10 mouse cellular contexts compared by ENCODE assay signal in the genomic region with DNA sequence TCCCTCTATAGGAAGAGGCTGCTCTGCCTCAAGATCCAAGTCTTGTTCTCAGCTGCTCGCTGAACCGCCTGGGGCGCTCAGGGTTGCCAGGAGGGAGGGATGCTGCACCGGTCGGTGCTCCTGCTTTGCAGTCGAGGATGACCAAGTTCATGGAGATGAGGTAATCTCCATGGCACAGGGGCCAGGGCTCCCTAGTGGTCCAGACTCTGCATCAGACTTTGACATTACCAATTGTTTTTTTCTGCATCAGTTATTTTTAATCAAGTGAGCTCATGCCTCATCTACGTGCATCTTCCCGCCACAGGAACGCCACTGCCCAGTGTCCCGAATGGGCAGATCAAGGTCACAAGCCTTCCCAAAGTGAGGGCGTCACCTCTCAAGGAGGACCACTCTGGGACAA.
DNase-seq lines count a peak whose midpoint lies in the region; ATAC-seq and TF ChIP-seq lines count a peak whose summit lies in the region.
"Had no signal": no experiment of that assay in that cellular context is flagged by ENCODE, and none has a peak within 500 bp of the region (broad histone marks: within the 10 kb centered on the region; RNA-seq: fewer than 3 reads in every experiment).

No protein-coding gene starts in this region.

- no peak for TF ChIP-seq CTCF in Patski (IDR thresholded peaks at IDR 0.05)

- H3K36me3 ChIP-seq in heart, embryonic 13.5 days: no peaks in the 10 kb centered on the region
- no peaks in the 10 kb centered on the region for H3K36me3 ChIP-seq in limb, embryonic 15.5 days

- ATAC-seq in Patski: peak; percentile 61
- no peak for ATAC-seq in heart, embryonic 13.5 days (ENCODE audit: extremely low read depth, insufficient number of reproducible peaks, low FRiP score, low TSS enrichment)
- ATAC-seq in limb, embryonic 15.5 days (ENCODE audit: insufficient number of reproducible peaks, low FRiP score, low TSS enrichment, low read depth): no peak
- no peak for ATAC-seq in megakaryocyte-erythroid progenitor cell, adult 5-6 weeks (replicated peaks; ENCODE audit: low FRiP score, low TSS enrichment, poor library complexity, severe bottlenecking)

- peaks cover 94% of the 10 kb centered on the region for H3K4me1 ChIP-seq in heart, embryonic 13.5 days
- peaks cover 79% of the 10 kb centered on the region for H3K4me1 ChIP-seq in limb, embryonic 15.5 days

- no peaks in the 10 kb centered on the region for H3K27me3 ChIP-seq in Patski
- H3K27me3 ChIP-seq in heart, embryonic 13.5 days (replicated peaks): no peaks in the 10 kb centered on the region
- no peaks in the 10 kb centered on the region for H3K27me3 ChIP-seq in limb, embryonic 15.5 days

- peak overlapping the region; percentile 69 for H3K4me2 ChIP-seq in heart, embryonic 13.5 days
- H3K4me2 ChIP-seq in limb, embryonic 15.5 days: peak overlapping the region; percentile 42

- in situ Hi-C loops in Patski (cut with MboI; ENCODE audit: low pct_unique_long_range_greater_than_20kb): no loop called here

- H3K27ac ChIP-seq in heart, embryonic 13.5 days (replicated peaks): peak overlapping the region; percentile 93
- H3K27ac ChIP-seq in limb, embryonic 15.5 days: peak overlapping the region; percentile 91

- H3K9ac ChIP-seq in heart, embryonic 13.5 days: peak overlapping the region; percentile 81
- peak overlapping the region; percentile 41; the same call in 1 of the 2 replicates for H3K9ac ChIP-seq in limb, embryonic 15.5 days

- 31% methylated on average over 11 of the region's 11 CpGs for WGBS in heart, embryonic 13.5 days
- WGBS in limb, embryonic 15.5 days: 25% methylated on average over 11 of the region's 11 CpGs

- intact Hi-C loops in left cerebral cortex, postnatal 10 days (cut with DNase I): no loop called here

- peak; percentile 33 to 37 for DNase-seq in heart, adult 18-20 months
- no peak for DNase-seq in heart, adult 8-10 months (ENCODE audit: low spot score)
- peak; percentile 66 for DNase-seq in Patski (ENCODE audit: low read depth, low spot score)
- no peak for DNase-seq in left cerebral cortex, postnatal 10 days (ENCODE audit: extremely low spot score in 1 of 2, low spot score in 2 of 2)
- no peak for DNase-seq in c-Kit-positive CD71-positive TER-119-positive erythroid progenitor cells, embryonic 14.5 days (ENCODE audit: low spot score)
- DNase-seq: gastrocnemius, postnatal 25 days had no signal

- POLR2A ChIA-PET in Patski (lab: Charles Lee): interaction anchor here (0.6 to 1.6 kb wide), 5 partner anchors 9 to 687 kb away, joined by 3 to 7 read pairs (median 4); no protein-coding TSS in a partner anchor

- H3K9me3 ChIP-seq in heart, embryonic 13.5 days: no peaks in the 10 kb centered on the region
- H3K9me3 ChIP-seq in limb, embryonic 15.5 days: no peaks in the 10 kb centered on the region
- H3K9me3 ChIP-seq: megakaryocyte, embryonic 14.5 days had no signal

- CTCF ChIA-PET in Patski (lab: Charles Lee): interaction anchor here (1.3 to 8.8 kb wide), 3 partner anchors 27 to 37 kb away, joined by 3 to 78 read pairs (median 8); no protein-coding TSS in a partner anchor

- H3K4me3 ChIP-seq in heart, embryonic 13.5 days: peak overlapping the region; percentile 58
- peak overlapping the region; percentile 49 for H3K4me3 ChIP-seq in limb, embryonic 15.5 days
- H3K4me3 ChIP-seq: megakaryocyte, embryonic 14.5 days had no signal

Comparison
In these comparisons a context has a peak if more than half of its experiments do, and no peak if none do; other contexts are left out.
1. DNase-seq: peak in heart, adult 18-20 months (2 of 2) and Patski (single experiment); none in heart, adult 8-10 months (single experiment), left cerebral cortex, postnatal 10 days (0 of 2) and c-Kit-positive CD71-positive TER-119-positive erythroid progenitor cells, embryonic 14.5 days (single experiment).